Mouse (Mus musculus) frontal cortex, adult (tissue): ENCODE measurements at regions not wholly inside any gene's neighbourhood (a gene's known extent, or its start where the extent isn't known, plus 50 kb on each side); places are given as distances from the start of the nearest gene placed in this dataset.

Experiments used
- ATAC-seq: cut with Nextera tagmentation; 2 replicates; pipeline ENCODE4 v1.9.2; 2017; ENCODE audit warnings: mild to moderate bottlenecking, moderate library complexity, mixed read lengths; ENCODE audit not compliant: low TSS enrichment

DNA sequence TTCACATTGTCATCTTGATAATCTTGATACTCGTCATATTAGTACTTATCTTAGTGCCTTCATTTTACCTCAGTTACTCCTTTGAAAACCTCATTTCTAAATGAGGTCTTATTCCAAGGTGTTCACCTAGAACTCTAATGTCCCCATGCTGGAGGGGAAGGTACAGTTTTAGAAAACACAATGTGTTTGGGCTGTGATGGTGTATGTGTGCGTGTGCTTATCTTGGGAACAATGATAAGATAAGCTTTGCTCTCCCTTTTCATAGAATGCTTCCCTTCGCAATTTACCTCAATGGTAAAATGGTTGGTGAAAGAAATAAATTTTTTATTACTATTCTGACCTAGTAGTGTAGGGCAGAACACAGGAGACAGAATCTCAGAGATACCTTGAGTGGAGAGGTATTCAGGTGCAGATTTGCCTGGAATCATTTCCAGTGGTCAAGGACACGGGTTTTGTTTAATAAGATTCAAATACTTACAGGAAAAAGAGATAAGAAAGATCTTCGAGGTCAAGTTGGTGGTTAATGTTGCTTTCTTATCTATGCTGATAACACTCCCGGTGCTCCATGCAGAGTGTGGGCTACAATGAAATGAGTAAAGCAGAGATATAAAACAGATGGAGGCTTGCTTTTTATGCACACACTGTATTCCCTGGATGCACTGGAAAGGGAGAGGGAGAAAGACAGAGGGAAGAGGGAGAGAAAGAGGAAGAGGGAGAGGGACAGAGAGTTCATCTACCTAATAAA is 471.6 kb downstream of the Klf12 start:
- no peak for ATAC-seq
